Mouse (Mus musculus) embryonic facial prominence, embryonic 13.5 days (tissue): ENCODE results near the gene Stk24. TPM values are rescaled to one million over a fixed set of nuclear protein-coding genes. Genes with fewer than 3 reads are reported as not detected.

Experiments used
- ATAC-seq: fragments of 200-750 bp; cut with Nextera tagmentation; 2 replicates; pipeline ENCODE4 v1.8.0; 2017; ENCODE audit warnings: low read depth; ENCODE audit not compliant: insufficient number of reproducible peaks, insufficient read depth, low FRiP score, low TSS enrichment
- H3K27ac ChIP-seq: fragments of 300-500 bp; sonication (generic); 2 replicates; pipeline ENCODE4 v1.5.1; 2015; ENCODE audit warnings: moderate library complexity, mild to moderate bottlenecking, inconsistent platforms
- H3K27me3 ChIP-seq: fragments of 300-500 bp; sonication (generic); 2 replicates; pipeline ENCODE4 v1.6.1; 2015; ENCODE audit warnings: mild to moderate bottlenecking, inconsistent platforms
- H3K36me3 ChIP-seq: fragments of 300-500 bp; sonication (generic); 2 replicates; pipeline ENCODE4 v1.6.1; 2015; ENCODE audit warnings: mild to moderate bottlenecking, inconsistent platforms
- H3K4me1 ChIP-seq: fragments of 300-500 bp; sonication (generic); 2 replicates; pipeline ENCODE4 v1.6.1; 2015; ENCODE audit warnings: inconsistent platforms
- H3K4me2 ChIP-seq: fragments of 300-500 bp; sonication (generic); 2 replicates; pipeline ENCODE4 v1.6.1; 2015; ENCODE audit warnings: moderate library complexity, mild to moderate bottlenecking, inconsistent platforms
- H3K4me3 ChIP-seq: fragments of 300-500 bp; sonication (generic); 2 replicates; pipeline ENCODE4 v1.5.1; 2015; ENCODE audit warnings: mild to moderate bottlenecking, inconsistent platforms
- H3K9ac ChIP-seq: fragments of 300-500 bp; sonication (generic); 2 replicates; pipeline ENCODE4 v1.6.1; 2015; ENCODE audit warnings: mild to moderate bottlenecking, inconsistent platforms
- H3K9me3 ChIP-seq: fragments of 300-500 bp; sonication (generic); 2 replicates; pipeline ENCODE4 v1.6.1; 2016; ENCODE audit warnings: inconsistent platforms
- WGBS: fragments of 180-500 bp; shearing (Covaris S2); methylation state at CpG from one replicate; pipeline ENCODE4 v1.1.7; 2015; ENCODE audit warnings: mixed read lengths; 5-methylcytosine and 5-hydroxymethylcytosine counted together
- polyA plus RNA-seq: library from polyadenylated mRNA; unstranded; fragments of >200 nt; fragmentation: Nextera tagmentation; extraction: Ambion mirVana; gene quantifications from 2 replicates; pipeline ENCODE4 v1.2.1, GENCODE M21; 2015

The Stk24 gene
- polyA plus RNA-seq, 1 experiment from 2014 or later: 41.2 TPM

GRCm38 (mm10) chr14:121309909-121310308, 69.9 kb downstream of the Stk24 start:
- no peak overlapping the region for H3K4me2 ChIP-seq
- ATAC-seq: no peak
- H3K27me3 ChIP-seq: no peaks in the 10 kb centered on the region
- H3K9me3 ChIP-seq: no peaks in the 10 kb centered on the region
- no peak overlapping the region for H3K27ac ChIP-seq
- H3K4me1 ChIP-seq: peaks cover 56% of the 10 kb centered on the region
- H3K36me3 ChIP-seq: 0 out of 2 replicates have a peak, but pooled peaks cover 4% of the 10 kb centered on the region
- no peak overlapping the region for H3K4me3 ChIP-seq
- no peak overlapping the region for H3K9ac ChIP-seq
- whole genome bisulfite sequencing: 62% methylated on average over 3 of the region's 3 CpGs

DNA sequence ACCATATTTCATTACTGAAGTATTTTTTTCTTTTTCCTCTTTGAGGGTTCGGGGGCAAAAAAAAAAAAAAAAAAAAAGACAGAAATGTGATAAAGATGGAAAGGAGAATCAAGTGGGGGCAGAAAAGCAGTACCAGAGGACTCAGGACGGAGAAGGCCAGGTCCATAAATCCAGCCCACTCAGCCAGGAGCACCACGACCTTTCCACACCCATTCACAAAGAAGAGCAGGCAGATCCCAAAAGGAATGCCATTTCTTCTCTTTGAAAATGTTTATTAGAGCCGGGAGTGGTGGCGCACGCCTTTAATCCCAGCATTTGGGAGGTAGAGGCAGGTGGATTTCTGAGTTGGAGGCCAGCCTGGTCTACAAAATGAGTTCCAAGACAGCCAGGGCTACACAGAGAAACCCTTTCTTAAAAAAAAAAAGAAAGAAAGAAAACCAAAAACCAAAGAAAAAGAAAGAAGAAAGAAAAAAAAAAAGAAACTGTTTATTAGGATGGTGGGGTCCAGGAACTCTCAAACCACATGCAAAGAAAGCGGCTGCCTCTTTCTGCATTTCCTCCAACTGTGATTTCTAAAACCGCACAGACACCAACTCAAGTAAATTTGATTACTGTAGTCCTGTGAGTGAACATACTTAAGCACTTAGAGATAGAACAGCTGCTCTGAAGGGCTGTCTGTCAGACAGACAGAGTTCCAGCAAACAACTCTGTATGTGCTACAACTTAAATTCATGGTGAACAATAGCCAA, 74.3 kb downstream of the Stk24 start:
- ATAC-seq: no peak
- Histone ChIP-seq H3K4me3 (no peak overlapping the region), H3K4me1 (peaks cover 27% of the 10 kb centered on the region), H3K9me3 (no peaks in the 10 kb centered on the region), H3K27me3 (no peaks in the 10 kb centered on the region), H3K9ac (no peak overlapping the region), H3K27ac (no peak overlapping the region), H3K36me3 (peaks cover 24% of the 10 kb centered on the region), H3K4me2 (no peak overlapping the region)
- WGBS: 60% methylated on average over 8 of the region's 8 CpGs

- Histone ChIP-seq H3K4me3 (no peak overlapping the region), H3K27ac (no peak overlapping the region), H3K4me2 (no peak overlapping the region), H3K9ac (no peak overlapping the region), H3K4me1 (peaks cover 18% of the 10 kb centered on the region), H3K9me3 (no peaks in the 10 kb centered on the region), H3K36me3 (peaks cover 34% of the 10 kb centered on the region), H3K27me3 (no peaks in the 10 kb centered on the region)
- ATAC-seq: no peak
- WGBS: 60% methylated on average over 7 of the region's 7 CpGs
These were observed 75.3 kb downstream of the Stk24 start for GRCm38 (mm10) chr14:121304523-121304922.

GRCm38 (mm10) chr14:121299093-121299492, 80.7 kb downstream of the Stk24 start:
- Histone ChIP-seq H3K4me2 (no peak overlapping the region), H3K9ac (no peak overlapping the region), H3K27me3 (no peaks in the 10 kb centered on the region), H3K36me3 (peaks cover 71% of the 10 kb centered on the region), H3K4me1 (peaks cover 8% of the 10 kb centered on the region), H3K9me3 (no peaks in the 10 kb centered on the region), H3K4me3 (no peak overlapping the region), H3K27ac (no peak overlapping the region)
- ATAC-seq: no peak
- 95% methylated on average over 9 of the region's 9 CpGs for WGBS

DNA sequence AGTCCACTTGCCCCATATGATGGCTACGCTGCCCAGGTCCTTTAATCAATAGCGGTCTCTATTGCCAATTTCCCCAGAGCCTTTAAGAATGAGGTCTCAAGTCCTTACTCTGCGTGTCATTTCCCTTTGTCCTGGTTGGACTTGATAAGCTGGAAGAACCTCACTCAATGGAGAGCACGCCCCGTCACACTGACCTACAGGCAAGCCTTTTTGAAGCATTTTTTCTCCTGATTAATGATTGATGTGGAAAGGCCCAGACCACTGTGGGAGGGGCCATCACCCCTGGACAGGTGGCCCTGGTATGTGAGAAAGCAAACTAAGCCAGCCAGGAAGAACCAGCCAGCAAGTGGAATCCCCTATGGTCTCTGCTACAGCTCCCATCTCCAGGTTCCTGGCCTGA, 81.3 kb downstream of the Stk24 start:
- 91% methylated on average over 5 of the region's 5 CpGs for WGBS
- peaks cover 2% of the 10 kb centered on the region for H3K4me1 ChIP-seq
- no peaks in the 10 kb centered on the region for H3K27me3 ChIP-seq
- no peak overlapping the region for H3K9ac ChIP-seq
- H3K9me3 ChIP-seq: no peaks in the 10 kb centered on the region
- H3K4me2 ChIP-seq: no peak overlapping the region
- no peak overlapping the region for H3K4me3 ChIP-seq
- H3K36me3 ChIP-seq: peaks cover 77% of the 10 kb centered on the region
- ATAC-seq: no peak
- no peak overlapping the region for H3K27ac ChIP-seq

DNA sequence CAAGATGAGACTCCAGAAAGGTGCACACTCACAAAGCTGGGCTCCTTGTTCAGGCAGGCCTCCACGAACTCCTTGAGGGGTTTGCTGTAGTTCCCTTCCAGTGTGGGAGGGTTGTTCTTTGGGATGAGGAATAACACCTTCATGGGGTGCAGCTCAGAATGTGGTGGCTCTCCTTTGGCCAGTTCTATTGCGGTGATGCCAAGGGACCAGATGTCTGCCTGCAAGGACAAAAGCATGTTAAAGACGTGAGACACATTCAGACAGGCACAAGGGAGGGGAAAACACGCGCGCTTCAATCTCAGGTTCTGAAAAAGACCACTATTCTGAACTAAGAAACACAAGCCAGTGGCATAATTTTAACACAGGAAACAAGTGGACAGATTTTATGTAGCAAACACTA, 82.7 kb downstream of the Stk24 start:
- Histone ChIP-seq H3K27me3 (no peaks in the 10 kb centered on the region), H3K4me1 (no peaks in the 10 kb centered on the region), H3K9me3 (no peaks in the 10 kb centered on the region), H3K4me3 (no peak overlapping the region), H3K9ac (no peak overlapping the region), H3K36me3 (peaks cover 87% of the 10 kb centered on the region), H3K27ac (no peak overlapping the region), H3K4me2 (no peak overlapping the region)
- WGBS: 92% methylated on average over 6 of the region's 6 CpGs
- ATAC-seq: no peak

DNA sequence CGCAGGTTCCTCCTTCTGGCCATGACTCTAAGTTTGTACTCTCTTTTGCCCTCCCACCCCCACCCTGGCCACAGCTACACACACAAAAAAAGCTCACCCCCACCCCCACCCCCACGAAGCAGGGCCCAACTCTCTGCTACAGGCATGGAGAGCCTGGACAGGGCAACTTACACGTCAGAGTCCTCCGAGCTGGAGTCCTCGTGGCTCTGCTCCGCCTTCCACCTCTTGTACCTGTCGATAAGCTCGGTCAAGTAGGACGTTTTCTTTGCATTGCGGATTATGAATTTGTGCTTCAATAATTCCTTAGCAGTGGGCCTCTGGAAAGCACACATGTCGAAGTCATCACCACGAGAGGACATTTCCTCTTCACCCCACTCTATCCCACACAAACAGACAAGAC, 85.3 kb downstream of the Stk24 start:
- H3K36me3 ChIP-seq: peaks cover 82% of the 10 kb centered on the region
- H3K4me1 ChIP-seq: no peaks in the 10 kb centered on the region
- H3K4me2 ChIP-seq: no peak overlapping the region
- H3K27ac ChIP-seq: no peak overlapping the region
- no peaks in the 10 kb centered on the region for H3K27me3 ChIP-seq
- H3K4me3 ChIP-seq: no peak overlapping the region
- no peak for ATAC-seq
- H3K9me3 ChIP-seq: no peaks in the 10 kb centered on the region
- 95% methylated on average over 12 of the region's 12 CpGs for WGBS
- H3K9ac ChIP-seq: no peak overlapping the region

DNA sequence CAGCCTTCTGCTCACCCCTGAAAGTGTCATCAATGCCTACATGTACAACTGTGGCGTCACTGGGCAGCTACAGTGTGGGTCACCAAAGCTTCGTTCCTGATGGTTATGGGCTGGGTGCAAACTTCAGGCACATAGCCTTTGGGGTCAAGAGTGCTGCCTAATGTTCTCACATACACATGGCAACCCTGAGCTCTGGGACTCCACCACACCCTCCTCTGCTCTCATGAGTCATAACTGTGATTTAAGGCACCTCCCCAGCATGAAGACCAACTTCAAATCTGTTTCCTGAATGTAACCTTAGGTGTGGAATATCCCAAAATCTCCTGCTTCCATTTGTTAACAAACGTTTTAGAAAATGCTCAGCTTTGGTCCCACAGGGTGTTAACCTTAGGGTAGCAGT, 87.4 kb downstream of the Stk24 start:
- no peak overlapping the region for H3K4me2 ChIP-seq
- no peak overlapping the region for H3K27ac ChIP-seq
- WGBS: 92% methylated on average over 3 of the region's 3 CpGs
- H3K9me3 ChIP-seq: no peaks in the 10 kb centered on the region
- no peaks in the 10 kb centered on the region for H3K27me3 ChIP-seq
- no peak for ATAC-seq
- peaks cover 77% of the 10 kb centered on the region for H3K36me3 ChIP-seq
- no peaks in the 10 kb centered on the region for H3K4me1 ChIP-seq
- H3K4me3 ChIP-seq: no peak overlapping the region
- H3K9ac ChIP-seq: no peak overlapping the region

- H3K36me3 ChIP-seq: peaks cover 77% of the 10 kb centered on the region
- no peaks in the 10 kb centered on the region for H3K27me3 ChIP-seq
- 91% methylated on average over 8 of the region's 8 CpGs for WGBS
- no peak overlapping the region for H3K4me3 ChIP-seq
- ATAC-seq: no peak
- no peak overlapping the region for H3K9ac ChIP-seq
- H3K4me1 ChIP-seq: no peaks in the 10 kb centered on the region
- no peak overlapping the region for H3K4me2 ChIP-seq
- H3K9me3 ChIP-seq: no peaks in the 10 kb centered on the region
- no peak overlapping the region for H3K27ac ChIP-seq
These were observed 87.9 kb downstream of the Stk24 start for GRCm38 (mm10) chr14:121291881-121292280.

- WGBS: 93% methylated on average over 14 of the region's 14 CpGs
- Histone ChIP-seq H3K4me1 (no peaks in the 10 kb centered on the region), H3K4me3 (no peak overlapping the region), H3K36me3 (peaks cover 82% of the 10 kb centered on the region), H3K27ac (no peak overlapping the region), H3K9ac (no peak overlapping the region), H3K4me2 (no peak overlapping the region), H3K9me3 (no peaks in the 10 kb centered on the region), H3K27me3 (no peaks in the 10 kb centered on the region)
- no peak for ATAC-seq
These were observed 94.3 kb downstream of the Stk24 start for GRCm38 (mm10) chr14:121285379-121286120.

DNA sequence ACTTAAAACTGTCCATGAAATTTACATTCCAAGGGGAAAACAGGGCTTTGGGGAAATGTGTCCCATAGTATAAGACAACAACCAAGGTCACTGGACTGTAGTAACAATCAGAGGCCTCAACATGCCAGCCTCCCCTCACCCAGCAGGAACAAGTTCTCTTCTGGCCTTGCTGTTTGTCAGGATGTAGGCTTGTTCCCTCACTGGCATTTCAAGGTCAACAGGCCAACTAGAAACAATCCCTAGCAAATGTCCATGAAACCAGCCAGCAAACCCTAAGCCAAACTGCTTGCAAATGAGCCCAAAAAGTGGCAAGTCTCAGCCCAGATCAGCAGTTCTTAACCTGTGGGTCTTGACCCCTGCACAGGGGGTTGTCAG, 98.5 kb downstream of the Stk24 start:
- H3K36me3 ChIP-seq: peaks cover 95% of the 10 kb centered on the region
- no peaks in the 10 kb centered on the region for H3K27me3 ChIP-seq
- H3K4me2 ChIP-seq: no peak overlapping the region
- H3K27ac ChIP-seq: no peak overlapping the region
- no peaks in the 10 kb centered on the region for H3K9me3 ChIP-seq
- no peak overlapping the region for H3K9ac ChIP-seq
- no peak for ATAC-seq
- no peak overlapping the region for H3K4me3 ChIP-seq
- H3K4me1 ChIP-seq: no peaks in the 10 kb centered on the region
